Mouse (Mus musculus): ENCODE results near the gene Mipep.

Gene Mipep

GRCm38 (mm10) chr14:60784427-60785315, at the start of gene Mipep:
Gene Mipep, plus strand, starts transcription at chr14:60784573.
- peak; percentile 82 to 85 for DNase-seq (ENCODE audit: low spot score in 2 of 2)

- DNase-seq (ENCODE audit: low spot score in 2 of 2), result no peak
Observed at GRCm38 (mm10) chr14:60735206-60735605, 49.2 kb upstream of the Mipep start.

GRCm38 (mm10) chr14:60735848-60736547, 48.4 kb upstream of the Mipep start:
- no peak for DNase-seq (ENCODE audit: low spot score in 2 of 2)

- DNase-seq (ENCODE audit: low spot score in 2 of 2), result peak; percentile 87 to 89
Observed at GRCm38 (mm10) chr14:60736591-60737192, 47.7 kb upstream of the Mipep start.

- no peak for DNase-seq (ENCODE audit: low spot score in 2 of 2)
Observed at GRCm38 (mm10) chr14:60737202-60737611, 47.2 kb upstream of the Mipep start.

GRCm38 (mm10) chr14:60738434-60738938, 45.9 kb upstream of the Mipep start:
- DNase-seq (ENCODE audit: low spot score in 2 of 2), result peak; percentile 66 to 74

- no peak for DNase-seq (ENCODE audit: low spot score in 2 of 2)
Observed at GRCm38 (mm10) chr14:60739155-60739554, 45.2 kb upstream of the Mipep start.

- DNase-seq (ENCODE audit: low spot score in 2 of 2), result no peak
Observed at GRCm38 (mm10) chr14:60739616-60740015, 44.8 kb upstream of the Mipep start.

GRCm38 (mm10) chr14:60740507-60740906, 43.9 kb upstream of the Mipep start:
- DNase-seq (ENCODE audit: low spot score in 2 of 2), result no peak

- no peak for DNase-seq (ENCODE audit: low spot score in 2 of 2)
Observed at GRCm38 (mm10) chr14:60741033-60741432, 43.3 kb upstream of the Mipep start.

GRCm38 (mm10) chr14:60741490-60741981, 42.8 kb upstream of the Mipep start:
- DNase-seq (ENCODE audit: low spot score in 2 of 2), result no peak

- no peak for DNase-seq (ENCODE audit: low spot score in 2 of 2)
Observed at GRCm38 (mm10) chr14:60743681-60744080, 40.7 kb upstream of the Mipep start.

- DNase-seq (ENCODE audit: low spot score in 2 of 2), result no peak
Observed at GRCm38 (mm10) chr14:60745201-60745600, 39.2 kb upstream of the Mipep start.

GRCm38 (mm10) chr14:60746141-60746540, 38.2 kb upstream of the Mipep start:
- no peak for DNase-seq (ENCODE audit: low spot score in 2 of 2)

GRCm38 (mm10) chr14:60747154-60747870, 37.1 kb upstream of the Mipep start:
- DNase-seq (ENCODE audit: low spot score in 2 of 2), result no peak

- DNase-seq (ENCODE audit: low spot score in 2 of 2), result no peak
Observed at GRCm38 (mm10) chr14:60749880-60750279, 34.5 kb upstream of the Mipep start.

- DNase-seq (ENCODE audit: low spot score in 2 of 2), result no peak
Observed at GRCm38 (mm10) chr14:60751581-60751980, 32.8 kb upstream of the Mipep start.

GRCm38 (mm10) chr14:60752892-60753800, 31.2 kb upstream of the Mipep start:
- no peak for DNase-seq (ENCODE audit: low spot score in 2 of 2)

GRCm38 (mm10) chr14:60753801-60754126, 30.6 kb upstream of the Mipep start:
- no peak for DNase-seq (ENCODE audit: low spot score in 2 of 2)

- DNase-seq (ENCODE audit: low spot score in 2 of 2), result no peak
Observed at GRCm38 (mm10) chr14:60754656-60755055, 29.7 kb upstream of the Mipep start.
